Mouse (Mus musculus) thymus, adult 2 months (tissue): Measurements from ENCODE around the gene Setd1b. TPM values are rescaled to one million over a fixed set of nuclear protein-coding genes. Genes with fewer than 3 reads are reported as not detected.

Experiments used
- DNase-seq: peaks from one replicate; pipeline ENCODE4 v3.0.0; 2021
- H3K27ac ChIP-seq: fragments of 200-500 bp; 2 replicates; pipeline ENCODE4 v1.5.1; 2012; ENCODE audit warnings: low read length, control low read depth; ENCODE audit not compliant: control insufficient read depth, insufficient read depth
- H3K27me3 ChIP-seq: fragments of 200-500 bp; 2 replicates; pipeline ENCODE4 v1.6.1; 2012; ENCODE audit warnings: mild to moderate bottlenecking, low read length, moderate library complexity, mixed read lengths; ENCODE audit not compliant: control insufficient read depth, insufficient read depth
- H3K36me3 ChIP-seq: fragments of 200-500 bp; 2 replicates; pipeline ENCODE4 v1.6.1; 2012; ENCODE audit warnings: mild to moderate bottlenecking, low read length, moderate library complexity; ENCODE audit not compliant: control insufficient read depth, insufficient read depth
- H3K4me1 ChIP-seq: fragments of 200-500 bp; replicated peaks from 2 replicates; pipeline ENCODE4 v1.6.1; 2012; ENCODE audit warnings: low read length; ENCODE audit not compliant: control insufficient read depth, insufficient read depth
- H3K4me3 ChIP-seq: fragments of 200-500 bp; 2 replicates; pipeline ENCODE4 v1.5.1; 2012; ENCODE audit warnings: mild to moderate bottlenecking, low read length, control low read depth, moderate library complexity; ENCODE audit not compliant: control insufficient read depth, insufficient read depth
- CTCF ChIP-seq: fragments of 200-500 bp; IDR thresholded peaks from 2 replicates; pipeline ENCODE4 v1.5.1; 2012; ENCODE audit warnings: mild to moderate bottlenecking, control low read depth, low read length, moderate library complexity, borderline replicate concordance; ENCODE audit not compliant: control insufficient read depth, poor library complexity, insufficient read depth; ENCODE audit errors: extremely low read depth
- POLR2A ChIP-seq: fragments of 200-500 bp; IDR thresholded peaks from 2 replicates; pipeline ENCODE4 v1.6.1; 2012; ENCODE audit warnings: mild to moderate bottlenecking, low read length, control low read depth, moderate library complexity; ENCODE audit not compliant: control insufficient read depth, poor library complexity, insufficient read depth; ENCODE audit errors: extremely low read depth
- WGBS: fragments of 180-500 bp; shearing (Covaris S2); methylation state at CpG from one replicate; pipeline ENCODE4 v1.1.7; 2018; 5-methylcytosine and 5-hydroxymethylcytosine counted together
- polyA plus RNA-seq: library from polyadenylated mRNA; depleted of rRNA; stranded (reverse); fragments of >200 nt; gene quantifications from 2 replicates; pipeline ENCODE4 v1.2.3, GENCODE M21; 2012

Gene Setd1b
- polyA plus RNA-seq, 1 experiment = 45.5 TPM

- 93% methylated on average over 12 of the region's 12 CpGs for WGBS
- H3K4me3 ChIP-seq = no peak overlapping the region
- peaks cover 65% of the 10 kb centered on the region for H3K36me3 ChIP-seq
- no peak for DNase-seq
- TF ChIP-seq CTCF (peak; percentile 56; the same call in 1 of the 2 replicates), POLR2A (no peak)
- no peak overlapping the region for H3K27ac ChIP-seq
- peaks cover 12% of the 10 kb centered on the region for H3K4me1 ChIP-seq
- no peaks in the 10 kb centered on the region for H3K27me3 ChIP-seq
Observed at GRCm38 (mm10) chr5:123156763-123157162, 14.8 kb downstream of the Setd1b start.

DNA sequence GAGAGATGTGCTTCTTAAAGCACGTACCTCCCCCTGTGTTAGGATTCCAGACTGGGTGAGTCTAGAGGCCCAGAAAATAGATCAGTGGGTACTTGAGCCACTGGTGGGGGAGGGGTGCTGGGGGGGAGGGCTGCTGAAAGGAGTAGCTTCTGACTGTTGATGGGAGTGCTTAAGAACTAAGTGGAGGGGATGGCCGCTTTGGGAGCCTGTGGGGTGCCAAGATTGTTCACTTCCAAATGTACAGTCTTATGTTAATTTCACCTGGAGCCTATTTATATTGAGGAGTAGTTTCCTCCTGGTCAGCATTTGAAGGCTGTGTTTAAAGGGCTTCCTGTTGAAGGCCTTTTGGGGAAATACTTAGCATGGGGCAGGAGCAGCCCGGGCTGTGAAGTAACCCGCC, 16.0 kb downstream of the Setd1b start:
- peaks cover 70% of the 10 kb centered on the region for H3K36me3 ChIP-seq
- WGBS = 97% methylated on average over 4 of the region's 4 CpGs

DNA sequence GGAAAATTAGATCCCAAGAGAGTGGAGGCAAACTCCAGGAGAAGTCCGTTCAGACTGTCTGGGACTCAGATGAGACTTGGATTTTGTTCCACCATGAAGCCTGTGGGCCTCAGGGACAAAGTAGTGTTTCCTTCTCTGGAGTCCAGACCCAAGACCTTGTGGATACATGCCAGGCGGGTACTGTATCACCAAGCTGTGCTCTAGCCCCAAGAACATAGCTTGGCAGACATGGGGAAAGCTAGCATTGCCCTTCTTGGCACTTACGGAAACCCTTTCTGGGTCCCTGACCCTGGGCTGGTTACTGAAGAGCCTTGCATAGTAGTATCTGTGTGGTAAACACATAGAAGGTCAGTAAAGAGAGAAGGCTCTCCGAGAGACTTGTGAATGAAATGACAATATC, 17.5 kb downstream of the Setd1b start:
- TF ChIP-seq POLR2A (no peak), CTCF (no peak)
- no peak overlapping the region for H3K27ac ChIP-seq
- H3K4me1 ChIP-seq = no peaks in the 10 kb centered on the region
- H3K27me3 ChIP-seq = no peaks in the 10 kb centered on the region
- DNase-seq = no peak
- WGBS = 98% methylated on average over 4 of the region's 4 CpGs
- H3K36me3 ChIP-seq = peaks cover 81% of the 10 kb centered on the region
- H3K4me3 ChIP-seq = no peak overlapping the region

More for the DNA sequence above, 16.0 kb downstream of the Setd1b start:
- TF ChIP-seq POLR2A = no peak
- no peak for TF ChIP-seq CTCF
- Histone ChIP-seq H3K4me1 (peaks cover 2% of the 10 kb centered on the region), H3K27me3 (no peaks in the 10 kb centered on the region), H3K27ac (no peak overlapping the region), H3K4me3 (no peak overlapping the region)
- no peak for DNase-seq

DNA sequence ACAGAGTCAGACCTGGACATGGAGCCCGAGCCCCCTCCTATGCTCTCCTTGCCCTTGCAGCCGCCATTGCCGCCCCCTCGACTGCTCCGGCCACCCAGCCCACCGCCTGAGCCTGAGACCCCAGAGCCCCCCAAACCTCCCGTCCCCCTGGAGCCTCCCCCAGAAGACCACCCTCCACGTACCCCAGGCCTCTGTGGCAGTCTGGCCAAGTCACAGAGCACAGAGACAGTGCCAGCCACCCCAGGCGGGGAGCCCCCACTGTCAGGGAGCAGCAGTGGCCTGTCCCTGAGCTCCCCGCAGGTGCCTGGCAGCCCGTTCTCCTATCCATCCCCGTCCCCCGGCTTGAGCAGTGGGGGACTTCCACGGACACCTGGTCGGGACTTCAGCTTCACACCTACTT, 17.9 kb downstream of the Setd1b start:
- WGBS = 98% methylated on average over 15 of the region's 15 CpGs
- no peaks in the 10 kb centered on the region for H3K27me3 ChIP-seq

GRCm38 (mm10) chr5:123160341-123160740, 18.3 kb downstream of the Setd1b start:
- 98% methylated on average over 15 of the region's 15 CpGs for WGBS
- DNase-seq = no peak

More for the DNA sequence above, 17.9 kb downstream of the Setd1b start:
- H3K4me1 ChIP-seq = no peaks in the 10 kb centered on the region
- peaks cover 84% of the 10 kb centered on the region for H3K36me3 ChIP-seq
- TF ChIP-seq CTCF (no peak), POLR2A (no peak)
- no peak overlapping the region for H3K4me3 ChIP-seq
- no peak overlapping the region for H3K27ac ChIP-seq
- DNase-seq = no peak

GRCm38 (mm10) chr5:123162942-123163341, 20.9 kb downstream of the Setd1b start:
- WGBS = 96% methylated on average over 9 of the region's 9 CpGs
- H3K4me1 ChIP-seq = peaks cover 9% of the 10 kb centered on the region
- no peak overlapping the region for H3K4me3 ChIP-seq
- no peak for TF ChIP-seq POLR2A
- TF ChIP-seq CTCF = no peak
- no peak for DNase-seq
- no peaks in the 10 kb centered on the region for H3K27me3 ChIP-seq
- H3K27ac ChIP-seq = no peak overlapping the region
- H3K36me3 ChIP-seq = peaks cover 85% of the 10 kb centered on the region

More at GRCm38 (mm10) chr5:123160341-123160740, 18.3 kb downstream of the Setd1b start:
- TF ChIP-seq POLR2A = no peak
- H3K4me1 ChIP-seq = no peaks in the 10 kb centered on the region
- no peak overlapping the region for H3K4me3 ChIP-seq
- H3K27ac ChIP-seq = no peak overlapping the region
- no peaks in the 10 kb centered on the region for H3K27me3 ChIP-seq
- H3K36me3 ChIP-seq = peaks cover 84% of the 10 kb centered on the region

DNA sequence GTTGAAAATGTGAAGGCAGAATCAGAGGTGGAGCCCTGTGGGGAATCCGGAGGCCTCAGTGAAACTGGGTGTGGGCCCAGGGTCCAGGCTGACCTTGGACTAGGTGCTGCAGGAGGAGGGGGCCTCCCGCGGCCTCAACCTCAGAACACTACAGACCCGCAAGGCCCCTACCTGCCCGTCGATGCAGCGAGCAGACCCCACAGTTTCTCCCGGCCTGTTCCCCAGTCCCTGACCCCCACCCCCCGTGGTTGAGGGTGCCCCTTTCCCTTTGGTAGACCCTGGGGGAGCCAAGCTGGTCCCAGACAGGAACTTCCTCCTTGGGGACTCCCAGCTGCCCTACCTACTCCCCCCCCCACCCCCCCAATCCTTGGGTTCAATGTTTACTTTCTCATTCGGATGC, 24.4 kb downstream of the Setd1b start:
- no peak overlapping the region for H3K27ac ChIP-seq
- peaks cover 19% of the 10 kb centered on the region for H3K4me1 ChIP-seq
- peaks cover 50% of the 10 kb centered on the region for H3K36me3 ChIP-seq
- H3K27me3 ChIP-seq = no peaks in the 10 kb centered on the region
- no peak overlapping the region for H3K4me3 ChIP-seq
- DNase-seq = no peak
- WGBS = 90% methylated on average over 10 of the region's 10 CpGs
- no peak for TF ChIP-seq CTCF
- TF ChIP-seq POLR2A = no peak
